ENCODE assay signal across 8 mouse cellular contexts in genomic region chr12:16855632-16856305, GRCm38 (mm10). TPM values are rescaled to one million over a fixed set of nuclear protein-coding genes. Genes with fewer than 3 reads are reported as not detected.
A peak's percentile ranks its signal among the peaks of the same experiment; 100 is the strongest.
DNase-seq lines count a peak whose midpoint lies in the region; ATAC-seq lines count a peak whose summit lies in the region.

No protein-coding gene starts in this region.

- DNase-seq in lung, postnatal 14 days, result no peak
- peak; percentile 54 to 94 for DNase-seq in left cerebral cortex, adult 8-10 months (ENCODE audit: low spot score in 2 of 2)
- DNase-seq in retina, postnatal 1 day, result peak; percentile 72
- no peak for DNase-seq in spleen, adult 18-20 months

- H3K36me3 ChIP-seq in lung, embryonic 15.5 days, result no peaks in the 10 kb centered on the region
- no peaks in the 10 kb centered on the region for H3K36me3 ChIP-seq in forebrain, embryonic 16.5 days (ENCODE audit: control insufficient read depth, insufficient read depth)
- H3K36me3 ChIP-seq in kidney, embryonic 14.5 days (ENCODE audit: control insufficient read depth, insufficient read depth, low read length), result no peaks in the 10 kb centered on the region

- 34% methylated on average over 6 of the region's 6 CpGs for WGBS in lung, embryonic 15.5 days
- 2% methylated on average over 6 of the region's 6 CpGs for WGBS in forebrain, embryonic 16.5 days
- 40% methylated on average over 6 of the region's 6 CpGs for WGBS in kidney, embryonic 14.5 days

- no peak overlapping the region for H3K9ac ChIP-seq in lung, embryonic 15.5 days
- H3K9ac ChIP-seq in forebrain, embryonic 16.5 days (replicated peaks; ENCODE audit: low read depth, low read length), result no peak overlapping the region
- no peak overlapping the region for H3K9ac ChIP-seq in kidney, embryonic 14.5 days (ENCODE audit: low read depth, low read length)

- H3K9me3 ChIP-seq in lung, embryonic 15.5 days, result no peaks in the 10 kb centered on the region
- no peaks in the 10 kb centered on the region for H3K9me3 ChIP-seq in forebrain, embryonic 16.5 days (ENCODE audit: control insufficient read depth, low read length)
- no peaks in the 10 kb centered on the region for H3K9me3 ChIP-seq in kidney, embryonic 14.5 days (ENCODE audit: control insufficient read depth, low read length)

- H3K4me3 ChIP-seq in lung, embryonic 15.5 days, result no peak overlapping the region
- no peak overlapping the region for H3K4me3 ChIP-seq in forebrain, embryonic 16.5 days (replicated peaks; ENCODE audit: low read length)
- no peak overlapping the region for H3K4me3 ChIP-seq in kidney, embryonic 14.5 days (ENCODE audit: low read length)

- H3K27me3 ChIP-seq in lung, embryonic 15.5 days, result no peaks in the 10 kb centered on the region
- H3K27me3 ChIP-seq in forebrain, embryonic 16.5 days (replicated peaks; ENCODE audit: control insufficient read depth, insufficient read depth, low read length), result no peaks in the 10 kb centered on the region
- H3K27me3 ChIP-seq in kidney, embryonic 14.5 days (ENCODE audit: control insufficient read depth, insufficient read depth, low read length), result no peaks in the 10 kb centered on the region

- H3K4me1 ChIP-seq in lung, embryonic 15.5 days, result peaks cover 15% of the 10 kb centered on the region
- peaks cover 6% of the 10 kb centered on the region for H3K4me1 ChIP-seq in forebrain, embryonic 16.5 days (replicated peaks; ENCODE audit: control insufficient read depth, insufficient read depth, low read length)
- H3K4me1 ChIP-seq in kidney, embryonic 14.5 days (ENCODE audit: control insufficient read depth, insufficient read depth, low read length), result peaks cover under 1% of the 10 kb centered on the region; the same call in 1 of the 2 replicates

- no peak overlapping the region for H3K27ac ChIP-seq in lung, embryonic 15.5 days
- H3K27ac ChIP-seq in forebrain, embryonic 16.5 days (ENCODE audit: low read length), result peak overlapping the region; percentile 78
- no peak overlapping the region for H3K27ac ChIP-seq in kidney, embryonic 14.5 days (ENCODE audit: low read depth, low read length)

- peak; percentile 64; the same call in 1 of the 2 replicates for ATAC-seq in lung, embryonic 15.5 days (ENCODE audit: borderline replicate concordance, extremely low read depth, low FRiP score, low TSS enrichment)
- ATAC-seq in forebrain, embryonic 16.5 days, result peak; percentile 95
- no peak for ATAC-seq in kidney, embryonic 14.5 days (ENCODE audit: low FRiP score, low TSS enrichment)
- no peak for ATAC-seq in inflammation-experienced regulatory T-cells, adult 6 months

- no peak overlapping the region for H3K4me2 ChIP-seq in lung, embryonic 15.5 days
- H3K4me2 ChIP-seq in forebrain, embryonic 16.5 days (ENCODE audit: low read length), result peak overlapping the region; percentile 10; the same call in 1 of the 2 replicates
- H3K4me2 ChIP-seq in kidney, embryonic 14.5 days (replicated peaks; ENCODE audit: low read depth, low read length), result no peak overlapping the region

RNA-seq across cellular contexts. Expression of gene Rock2, which starts 38.9 kb away (rescaled TPM):
- polyA plus RNA-seq in lung, embryonic 15.5 days (2015; fragmentation: Nextera tagmentation; extraction: Ambion mirVana), result 20.0 and 20.9 TPM in 2 replicates
- polyA plus RNA-seq in forebrain, embryonic 16.5 days (2015; fragmentation: Nextera tagmentation; extraction: Ambion mirVana), result 15.6 and 15.9 TPM in 2 replicates
- 100 to 1,000 TPM; 122 to 132 (median 129) TPM for total RNA-seq in left cerebral cortex, adult 8-10 months (2022)
- 17.4 and 22.3 TPM in 2 replicates for polyA plus RNA-seq in kidney, embryonic 14.5 days (2014; fragmentation: Nextera tagmentation; extraction: Ambion mirVana)
- 10 to 100 TPM; 12.8 to 16.2 (median 15.6) TPM for polyA plus RNA-seq in inflammation-experienced regulatory T-cells, adult 6 months (2017; shearing (Covaris generic))

RNA-seq across cellular contexts. Expression of gene E2f6, which starts 45.0 kb away (rescaled TPM):
- 38.4 and 38.9 TPM in 2 replicates for polyA plus RNA-seq in lung, embryonic 15.5 days (2015; fragmentation: Nextera tagmentation; extraction: Ambion mirVana)
- 28.0 and 28.6 TPM in 2 replicates for polyA plus RNA-seq in forebrain, embryonic 16.5 days (2015; fragmentation: Nextera tagmentation; extraction: Ambion mirVana)
- 10 to 100 TPM; 32.1 to 36.6 (median 34.6) TPM for total RNA-seq in left cerebral cortex, adult 8-10 months (2022)
- polyA plus RNA-seq in kidney, embryonic 14.5 days (2014; fragmentation: Nextera tagmentation; extraction: Ambion mirVana), result 36.8 and 56.7 TPM in 2 replicates
- polyA plus RNA-seq in inflammation-experienced regulatory T-cells, adult 6 months (2017; shearing (Covaris generic)), result 1 to 10 TPM; 3.0 to 5.1 (median 5.0) TPM

RNA-seq across cellular contexts. Expression of gene Greb1, which starts 55.1 kb away (rescaled TPM):
- polyA plus RNA-seq in lung, embryonic 15.5 days (2015; fragmentation: Nextera tagmentation; extraction: Ambion mirVana), result 2.9 and 3.6 TPM in 2 replicates
- 0.56 and 0.72 TPM in 2 replicates for polyA plus RNA-seq in forebrain, embryonic 16.5 days (2015; fragmentation: Nextera tagmentation; extraction: Ambion mirVana)
- total RNA-seq in left cerebral cortex, adult 8-10 months (2022), result 1 to 10 TPM in 2 of 4 experiments, under 1 TPM in 2; 0.63 to 1.5 (median 1.2) TPM
- 6.6 and 8.6 TPM in 2 replicates for polyA plus RNA-seq in kidney, embryonic 14.5 days (2014; fragmentation: Nextera tagmentation; extraction: Ambion mirVana)
- 1 to 10 TPM in 1 of 3 experiments, under 1 TPM in 1, not detected in 1; 0.36 to 1.1 TPM for polyA plus RNA-seq in inflammation-experienced regulatory T-cells, adult 6 months (2017; shearing (Covaris generic))

Comparison
In these comparisons a context has a peak if more than half of its experiments do, and no peak if none do; other contexts are left out.
1. ATAC-seq: peak in lung, embryonic 15.5 days (single experiment) and forebrain, embryonic 16.5 days (single experiment); none in kidney, embryonic 14.5 days (single experiment) and inflammation-experienced regulatory T-cells, adult 6 months (single experiment).
2. DNase-seq: peak in left cerebral cortex, adult 8-10 months (2 of 2) and retina, postnatal 1 day (single experiment); none in lung, postnatal 14 days (single experiment) and spleen, adult 18-20 months (0 of 2).